Mouse (Mus musculus): ENCODE results near the gene Gm45021. TPM values are rescaled to one million over a fixed set of nuclear protein-coding genes. Genes with fewer than 3 reads are reported as not detected.

The Gm45021 gene
- polyA plus RNA-seq, 1 experiment from 2014 or later = not detected

GRCm38 (mm10) chr6:48568036-48568984 lies 21.1 kb upstream of the Gm45021 start:
- no peaks in the 10 kb centered on the region for H3K36me3 ChIP-seq (ENCODE audit: control insufficient read depth, insufficient read depth, low read length)
- no peaks in the 10 kb centered on the region for H3K9me3 ChIP-seq (ENCODE audit: control insufficient read depth, low read length)
- H3K27ac ChIP-seq (ENCODE audit: low read depth, low read length) = no peak overlapping the region
- no peak overlapping the region for H3K4me2 ChIP-seq (replicated peaks; ENCODE audit: low read depth, low read length)
- no peak overlapping the region for H3K4me3 ChIP-seq (ENCODE audit: low read depth, low read length)
- H3K27me3 ChIP-seq (ENCODE audit: control insufficient read depth, insufficient read depth, low read length) = no peaks in the 10 kb centered on the region
- H3K9ac ChIP-seq (ENCODE audit: low read depth, low read length) = no peak overlapping the region
- no peak for ATAC-seq (ENCODE audit: low FRiP score)
- no peaks in the 10 kb centered on the region for H3K4me1 ChIP-seq (replicated peaks; ENCODE audit: control insufficient read depth, insufficient read depth, low read length)
- DNase-seq (ENCODE audit: low spot score) = no peak
- WGBS = 90% methylated on average over 21 of the region's 21 CpGs

GRCm38 (mm10) chr6:48569065-48569807 lies 20.2 kb upstream of the Gm45021 start:
- Histone ChIP-seq H3K36me3 (ENCODE audit: control insufficient read depth, insufficient read depth, low read length) (no peaks in the 10 kb centered on the region), H3K4me1 (replicated peaks; ENCODE audit: control insufficient read depth, insufficient read depth, low read length) (no peaks in the 10 kb centered on the region), H3K9me3 (ENCODE audit: control insufficient read depth, low read length) (no peaks in the 10 kb centered on the region), H3K27ac (ENCODE audit: low read depth, low read length) (no peak overlapping the region), H3K4me3 (ENCODE audit: low read depth, low read length) (no peak overlapping the region), H3K4me2 (replicated peaks; ENCODE audit: low read depth, low read length) (no peak overlapping the region), H3K9ac (ENCODE audit: low read depth, low read length) (no peak overlapping the region), H3K27me3 (ENCODE audit: control insufficient read depth, insufficient read depth, low read length) (no peaks in the 10 kb centered on the region)
- DNase-seq (ENCODE audit: low spot score) (no peak), ATAC-seq (ENCODE audit: low FRiP score) (no peak)
- WGBS = 87% methylated on average over 8 of the region's 8 CpGs

DNA sequence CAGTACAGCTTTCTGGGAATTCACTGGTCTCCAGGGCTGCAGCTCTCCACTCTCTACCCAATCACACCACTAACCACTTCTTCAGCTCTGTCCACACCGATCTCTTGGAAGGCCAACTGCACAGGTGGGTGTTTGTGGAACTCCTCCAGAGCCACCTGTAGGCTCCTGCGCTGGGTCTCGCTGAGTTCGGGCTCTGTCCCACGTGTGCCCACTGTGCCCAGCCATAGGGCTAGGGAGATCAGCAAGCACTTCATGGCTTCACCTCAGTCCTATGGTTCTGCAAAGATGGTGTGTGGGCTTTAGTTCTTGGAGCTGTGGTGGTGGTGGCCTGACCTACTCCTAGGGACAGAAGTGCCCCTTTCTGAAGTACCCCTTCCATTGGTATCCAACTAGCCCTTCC lies 17.4 kb upstream of the Gm45021 start:
- Histone ChIP-seq H3K27ac (ENCODE audit: low read depth, low read length) (no peak overlapping the region), H3K9ac (ENCODE audit: low read depth, low read length) (no peak overlapping the region), H3K36me3 (ENCODE audit: control insufficient read depth, insufficient read depth, low read length) (no peaks in the 10 kb centered on the region), H3K4me3 (ENCODE audit: low read depth, low read length) (no peak overlapping the region), H3K9me3 (ENCODE audit: control insufficient read depth, low read length) (no peaks in the 10 kb centered on the region), H3K4me2 (replicated peaks; ENCODE audit: low read depth, low read length) (no peak overlapping the region), H3K4me1 (replicated peaks; ENCODE audit: control insufficient read depth, insufficient read depth, low read length) (no peaks in the 10 kb centered on the region), H3K27me3 (ENCODE audit: control insufficient read depth, insufficient read depth, low read length) (no peaks in the 10 kb centered on the region)
- no peak for DNase-seq (ENCODE audit: low spot score)
- 96% methylated on average over 5 of the region's 5 CpGs for WGBS
- no peak for ATAC-seq (ENCODE audit: low FRiP score)

GRCm38 (mm10) chr6:48572572-48573061 lies 16.8 kb upstream of the Gm45021 start, which contains the start of gene Rarres2:
Gene Rarres2 (minus strand): TSS chr6:48572789.
- H3K36me3 ChIP-seq (ENCODE audit: control insufficient read depth, insufficient read depth, low read length) = no peaks in the 10 kb centered on the region
- no peaks in the 10 kb centered on the region for H3K4me1 ChIP-seq (replicated peaks; ENCODE audit: control insufficient read depth, insufficient read depth, low read length)
- 35% methylated on average over 6 of the region's 6 CpGs for WGBS
- no peak for DNase-seq (ENCODE audit: low spot score)
- ATAC-seq (ENCODE audit: low FRiP score) = no peak
- no peaks in the 10 kb centered on the region for H3K9me3 ChIP-seq (ENCODE audit: control insufficient read depth, low read length)
- H3K4me3 ChIP-seq (ENCODE audit: low read depth, low read length) = no peak within 1 kb of the TSS
- no peaks in the 10 kb centered on the region for H3K27me3 ChIP-seq (ENCODE audit: control insufficient read depth, insufficient read depth, low read length)
- no peak within 1 kb of the TSS for H3K4me2 ChIP-seq (replicated peaks; ENCODE audit: low read depth, low read length)
- H3K27ac ChIP-seq (ENCODE audit: low read depth, low read length) = no peak within 1 kb of the TSS
- H3K9ac ChIP-seq (ENCODE audit: low read depth, low read length) = no peak within 1 kb of the TSS

- Histone ChIP-seq H3K4me1 (replicated peaks; ENCODE audit: control insufficient read depth, insufficient read depth, low read length) (no peaks in the 10 kb centered on the region), H3K27ac (ENCODE audit: low read depth, low read length) (no peak overlapping the region), H3K9me3 (ENCODE audit: control insufficient read depth, low read length) (no peaks in the 10 kb centered on the region), H3K9ac (ENCODE audit: low read depth, low read length) (no peak overlapping the region), H3K27me3 (ENCODE audit: control insufficient read depth, insufficient read depth, low read length) (no peaks in the 10 kb centered on the region), H3K4me2 (replicated peaks; ENCODE audit: low read depth, low read length) (no peak overlapping the region), H3K4me3 (ENCODE audit: low read depth, low read length) (no peak overlapping the region), H3K36me3 (ENCODE audit: control insufficient read depth, insufficient read depth, low read length) (no peaks in the 10 kb centered on the region)
- ATAC-seq (ENCODE audit: low FRiP score) (no peak), DNase-seq (ENCODE audit: low spot score) (no peak)
- 62% methylated on average over 10 of the region's 10 CpGs for WGBS
Observed at GRCm38 (mm10) chr6:48573280-48573679, 16.1 kb upstream of the Gm45021 start.

GRCm38 (mm10) chr6:48573981-48574380 lies 15.4 kb upstream of the Gm45021 start:
- no peaks in the 10 kb centered on the region for H3K9me3 ChIP-seq (ENCODE audit: control insufficient read depth, low read length)
- 80% methylated on average over 3 of the region's 3 CpGs for WGBS
- ATAC-seq (ENCODE audit: low FRiP score) (no peak), DNase-seq (ENCODE audit: low spot score) (no peak)
- no peak overlapping the region for H3K4me2 ChIP-seq (replicated peaks; ENCODE audit: low read depth, low read length)
- no peak overlapping the region for H3K27ac ChIP-seq (ENCODE audit: low read depth, low read length)
- H3K27me3 ChIP-seq (ENCODE audit: control insufficient read depth, insufficient read depth, low read length) = no peaks in the 10 kb centered on the region
- H3K36me3 ChIP-seq (ENCODE audit: control insufficient read depth, insufficient read depth, low read length) = no peaks in the 10 kb centered on the region
- no peak overlapping the region for H3K9ac ChIP-seq (ENCODE audit: low read depth, low read length)
- H3K4me1 ChIP-seq (replicated peaks; ENCODE audit: control insufficient read depth, insufficient read depth, low read length) = no peaks in the 10 kb centered on the region
- no peak overlapping the region for H3K4me3 ChIP-seq (ENCODE audit: low read depth, low read length)

DNA sequence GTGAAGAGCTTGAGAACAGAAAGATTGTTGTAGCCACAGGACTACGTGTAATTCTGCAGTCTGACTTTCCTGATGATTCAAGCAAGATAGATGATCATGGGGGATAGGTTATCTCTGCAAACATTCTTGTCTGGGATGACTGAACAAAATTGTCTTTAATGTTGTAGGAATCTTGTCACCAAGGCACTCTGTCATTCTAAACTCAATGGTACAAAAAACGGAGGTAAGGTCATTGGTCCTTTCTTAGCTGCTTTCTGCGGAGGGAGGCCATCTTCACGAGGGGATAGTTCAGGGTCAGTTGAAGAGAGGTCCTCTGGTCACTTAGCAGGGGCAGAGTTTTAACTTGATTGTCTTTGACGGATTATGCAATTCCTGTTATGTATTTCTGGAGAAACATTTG lies 10.7 kb upstream of the Gm45021 start:
- H3K27ac ChIP-seq (ENCODE audit: low read depth, low read length) = no peak overlapping the region
- no peaks in the 10 kb centered on the region for H3K27me3 ChIP-seq (ENCODE audit: control insufficient read depth, insufficient read depth, low read length)
- no peaks in the 10 kb centered on the region for H3K4me1 ChIP-seq (replicated peaks; ENCODE audit: control insufficient read depth, insufficient read depth, low read length)
- H3K36me3 ChIP-seq (ENCODE audit: control insufficient read depth, insufficient read depth, low read length) = no peaks in the 10 kb centered on the region
- no peak for DNase-seq (ENCODE audit: low spot score)
- no peak overlapping the region for H3K4me2 ChIP-seq (replicated peaks; ENCODE audit: low read depth, low read length)
- 67% methylated on average over 5 of the region's 5 CpGs for WGBS
- H3K9ac ChIP-seq (ENCODE audit: low read depth, low read length) = no peak overlapping the region
- H3K4me3 ChIP-seq (ENCODE audit: low read depth, low read length) = no peak overlapping the region
- ATAC-seq (ENCODE audit: low FRiP score) = no peak
- H3K9me3 ChIP-seq (ENCODE audit: control insufficient read depth, low read length) = no peaks in the 10 kb centered on the region

- Histone ChIP-seq H3K27ac (ENCODE audit: low read depth, low read length) (no peak overlapping the region), H3K4me3 (ENCODE audit: low read depth, low read length) (no peak overlapping the region), H3K9ac (ENCODE audit: low read depth, low read length) (no peak overlapping the region), H3K4me2 (replicated peaks; ENCODE audit: low read depth, low read length) (no peak overlapping the region), H3K4me1 (replicated peaks; ENCODE audit: control insufficient read depth, insufficient read depth, low read length) (no peaks in the 10 kb centered on the region), H3K36me3 (ENCODE audit: control insufficient read depth, insufficient read depth, low read length) (no peaks in the 10 kb centered on the region), H3K9me3 (ENCODE audit: control insufficient read depth, low read length) (no peaks in the 10 kb centered on the region), H3K27me3 (ENCODE audit: control insufficient read depth, insufficient read depth, low read length) (no peaks in the 10 kb centered on the region)
- WGBS = 48% methylated on average over 5 of the region's 5 CpGs
- DNase-seq (ENCODE audit: low spot score) = no peak
- no peak for ATAC-seq (ENCODE audit: low FRiP score)
Observed at GRCm38 (mm10) chr6:48579215-48579648, 10.2 kb upstream of the Gm45021 start.

Measured in hindbrain, embryonic 11.5 days (tissue).